ENCODE assay signal across 9 mouse cellular contexts in genomic region chr9:14001517-14001916, GRCm38 (mm10).
DNase-seq lines count a peak whose midpoint lies in the region; ATAC-seq lines count a peak whose summit lies in the region.
"Had no signal": no experiment of that assay in that cellular context is flagged by ENCODE, and none has a peak within 500 bp of the region (broad histone marks: within the 10 kb centered on the region; RNA-seq: fewer than 3 reads in every experiment).

No protein-coding gene starts in this region.

- DNase-seq in cerebellum, adult 9-10 months = peak; percentile 7
- no peak for DNase-seq in cerebellum, adult 11-12 months
- DNase-seq in layer of hippocampus, postnatal 14 days (ENCODE audit: low spot score in 2 of 2) = peak; percentile 19 to 32
- no peak for DNase-seq in layer of hippocampus, adult 11-12 months (ENCODE audit: low spot score)
- peak; percentile 84 for DNase-seq in R1 (ENCODE audit: low read depth, low spot score)
- peak; percentile 59 for DNase-seq in left cerebral cortex, postnatal 4 days
- DNase-seq: liver, embryonic 13.5 days had no signal

- intact Hi-C loops in left cerebral cortex, postnatal 4 days (cut with DNase I) = no loop called here

- ATAC-seq in inflammation-experienced regulatory T-cells, adult 6 months = no peak
- no peak for ATAC-seq in granulocyte monocyte progenitor cell, adult 5-6 weeks (replicated peaks; ENCODE audit: poor library complexity, severe bottlenecking)

Comparison
In these comparisons a context has a peak if more than half of its experiments do, and no peak if none do; other contexts are left out.
1. DNase-seq: peak in cerebellum, adult 9-10 months (single experiment), layer of hippocampus, postnatal 14 days (2 of 2), R1 (single experiment) and left cerebral cortex, postnatal 4 days (single experiment); none in cerebellum, adult 11-12 months (single experiment) and layer of hippocampus, adult 11-12 months (single experiment).